Mouse (Mus musculus): ENCODE data around the gene Lemd1. TPM values are rescaled to one million over a fixed set of nuclear protein-coding genes. Genes with fewer than 3 reads are reported as not detected.

The Lemd1 gene
- polyA plus RNA-seq, 1 experiment from 2014 or later, result 1.2 TPM

MicroRNA genes within 50 kb of the gene (microRNA counts, 519-probe panel; counts per million panel counts)
- microRNA mmu-miR-135b, result 4,768 counts per million, percentile 42 among the panel's probes with 10 or more counts

Small RNA genes within 50 kb of the gene (microRNA-seq; reads per million reads assigned to microRNA genes)
- gene Mir135b, result 990 reads per million, percentile 76 among the genes with 10 or more reads in this experiment

Other genes with a start within 250 kb of the Lemd1 start
- gene Slc45a3, start 228.5 kb upstream of the Lemd1 start, polyA plus RNA-seq (2016; fragmentation: Nextera tagmentation; extraction: Ambion mirVana), result 2.2 and 3.0 TPM in 2 replicates
- 18.1 and 19.6 TPM in 2 replicates for gene Elk4, start 183.8 kb upstream of the Lemd1 start, polyA plus RNA-seq (2016; fragmentation: Nextera tagmentation; extraction: Ambion mirVana)
- 13.1 and 17.2 TPM in 2 replicates for gene Mfsd4a, start 123.4 kb upstream of the Lemd1 start, polyA plus RNA-seq (2016; fragmentation: Nextera tagmentation; extraction: Ambion mirVana)
- 3.6 TPM in 2 replicates for gene Cdk18, start 51.7 kb upstream of the Lemd1 start, polyA plus RNA-seq (2016; fragmentation: Nextera tagmentation; extraction: Ambion mirVana)
- gene AC124108.1, start within 50 bp of the Lemd1 start, polyA plus RNA-seq (2016; fragmentation: Nextera tagmentation; extraction: Ambion mirVana), result 0.20 and 0.45 TPM in 2 replicates
- not detected in 2 replicates for gene Gm10188, start 38.3 kb downstream of the Lemd1 start, polyA plus RNA-seq (2016; fragmentation: Nextera tagmentation; extraction: Ambion mirVana)
- 0.05 TPM in 1 of 2 replicates, not detected in the other for gene Klhdc8a, start 107.2 kb downstream of the Lemd1 start, polyA plus RNA-seq (2016; fragmentation: Nextera tagmentation; extraction: Ambion mirVana)
- 0.63 and 0.95 TPM in 2 replicates for gene Nuak2, start 124.7 kb downstream of the Lemd1 start, polyA plus RNA-seq (2016; fragmentation: Nextera tagmentation; extraction: Ambion mirVana)
- gene Tmcc2, start 199.8 kb downstream of the Lemd1 start, polyA plus RNA-seq (2016; fragmentation: Nextera tagmentation; extraction: Ambion mirVana), result 17.7 and 19.0 TPM in 2 replicates
- 21.2 and 21.3 TPM in 2 replicates for gene Dstyk, start 226.1 kb downstream of the Lemd1 start, polyA plus RNA-seq (2016; fragmentation: Nextera tagmentation; extraction: Ambion mirVana)

All from limb, embryonic 12.5 days (tissue).